In the genomic region with DNA sequence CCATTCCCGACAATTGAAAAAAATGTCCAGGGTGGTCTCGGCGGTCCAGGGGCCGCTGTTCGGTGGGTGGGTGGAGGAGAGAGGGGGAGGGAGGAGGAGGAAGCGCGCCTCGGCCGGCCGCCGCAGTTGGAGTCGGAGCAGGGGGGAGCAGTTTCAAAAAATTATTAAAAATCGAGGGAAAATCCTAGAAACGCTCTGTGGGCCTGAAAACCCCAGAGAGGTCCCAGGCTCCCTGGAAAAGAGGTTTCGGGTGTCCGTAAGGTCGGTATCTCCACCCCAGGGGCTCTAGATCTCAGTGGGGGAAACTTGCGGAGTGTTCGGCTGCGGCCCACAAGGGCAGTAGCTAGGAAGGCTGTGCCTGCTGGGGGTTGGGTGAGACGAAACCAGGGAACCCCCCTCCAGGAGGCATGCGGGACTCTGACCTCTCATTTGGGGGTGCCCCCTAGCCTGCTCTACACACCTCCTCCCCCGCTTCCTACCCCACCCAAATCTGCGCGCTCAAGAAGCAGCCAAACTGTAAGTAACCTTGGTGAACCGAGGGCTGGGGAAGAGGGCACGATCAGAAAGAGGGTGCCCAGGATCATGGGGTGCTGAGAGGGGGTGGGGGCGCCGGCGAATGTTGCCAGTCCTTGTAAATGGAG, we compare ENCODE assay signal across 8 mouse cellular contexts. TPM values are rescaled to one million over a fixed set of nuclear protein-coding genes. Genes with fewer than 3 reads are reported as not detected.
DNase-seq lines count a peak whose midpoint lies in the region; ATAC-seq and TF ChIP-seq lines count a peak whose summit lies in the region.

No protein-coding gene starts in this region.

- intact Hi-C loops in gastrocnemius, adult 2 months (cut with DNase I): loop anchor here (5.0 kb wide), 1 partner anchor 118 kb away; no protein-coding TSS in a partner anchor

- no peak; the same call in 1 of the 2 replicates for TF ChIP-seq POLR2A in embryonic fibroblast, embryonic 13.5 days (IDR thresholded peaks at IDR 0.05; ENCODE audit: low read depth, low read length)
- TF ChIP-seq POLR2A in lung, adult 2 months (IDR thresholded peaks at IDR 0.05; ENCODE audit: borderline replicate concordance, extremely low read depth, low read depth, low read length): no peak
- TF ChIP-seq POLR2A in small intestine, adult 2 months (IDR thresholded peaks at IDR 0.05; ENCODE audit: low read depth, low read length): no peak

- H3K9ac ChIP-seq in hindbrain, embryonic 15.5 days: peak overlapping the region; percentile 46

- peak; percentile 37 for DNase-seq in gastrocnemius, adult 2 months
- no peak for DNase-seq in gastrocnemius, adult 8-10 months (ENCODE audit: low spot score in 2 of 2)
- DNase-seq in ES-CJ7 (ENCODE audit: low read depth, low spot score): peak; percentile 30
- peak; percentile 68 for DNase-seq in lung, adult 2 months
- DNase-seq in left cerebral cortex, adult 11 months (ENCODE audit: low spot score): no peak

- no peaks in the 10 kb centered on the region for H3K36me3 ChIP-seq in hindbrain, embryonic 15.5 days
- peaks cover 14% of the 10 kb centered on the region for H3K36me3 ChIP-seq in small intestine, adult 2 months (ENCODE audit: control insufficient read depth, insufficient read depth, low read length)

- ATAC-seq in hindbrain, embryonic 15.5 days (ENCODE audit: low FRiP score, low read depth): no peak

- TF ChIP-seq CTCF in gastrocnemius, adult 2 months (IDR thresholded peaks at IDR 0.05): no peak
- TF ChIP-seq CTCF in embryonic fibroblast, embryonic 13.5 days (IDR thresholded peaks at IDR 0.05; ENCODE audit: borderline replicate concordance, insufficient read depth, low read length): no peak
- no peak for TF ChIP-seq CTCF in lung, adult 2 months (IDR thresholded peaks at IDR 0.05; ENCODE audit: insufficient read depth, low read length)
- no peak for TF ChIP-seq CTCF in small intestine, adult 2 months (IDR thresholded peaks at IDR 0.05; ENCODE audit: extremely low read depth, insufficient read length, insufficient replicate concordance, low read depth, low read length)

- peak overlapping the region; percentile 80 for H3K4me3 ChIP-seq in gastrocnemius, adult 2 months
- peak overlapping the region; percentile 87 for H3K4me3 ChIP-seq in embryonic fibroblast, embryonic 13.5 days (ENCODE audit: insufficient read depth, low read length)
- peak overlapping the region; percentile 49 for H3K4me3 ChIP-seq in hindbrain, embryonic 15.5 days
- H3K4me3 ChIP-seq in lung, adult 2 months (replicated peaks; ENCODE audit: extremely low read depth, low read depth, low read length): peak overlapping the region; percentile 91
- H3K4me3 ChIP-seq in small intestine, adult 2 months (ENCODE audit: low read depth, low read length): peak overlapping the region; percentile 82

- under 1% methylated on average over 30 of the region's 30 CpGs for WGBS in hindbrain, embryonic 15.5 days
- WGBS in lung, adult 2 months: 2% methylated on average over 30 of the region's 30 CpGs
- WGBS in small intestine, adult 2 months: under 1% methylated on average over 30 of the region's 30 CpGs

- H3K4me1 ChIP-seq in embryonic fibroblast, embryonic 13.5 days (ENCODE audit: control insufficient read depth, insufficient read depth, low read length): no peaks in the 10 kb centered on the region
- H3K4me1 ChIP-seq in hindbrain, embryonic 15.5 days (replicated peaks): peaks cover 55% of the 10 kb centered on the region
- peaks cover 16% of the 10 kb centered on the region for H3K4me1 ChIP-seq in lung, adult 2 months (ENCODE audit: control insufficient read depth, insufficient read depth, low read length)
- H3K4me1 ChIP-seq in small intestine, adult 2 months (ENCODE audit: control insufficient read depth, insufficient read depth, insufficient read length, low read length): peaks cover 32% of the 10 kb centered on the region

- peak overlapping the region; percentile 88 for H3K27ac ChIP-seq in gastrocnemius, adult 2 months
- peak overlapping the region; percentile 91 for H3K27ac ChIP-seq in embryonic fibroblast, embryonic 13.5 days (ENCODE audit: insufficient read depth, low read length)
- H3K27ac ChIP-seq in hindbrain, embryonic 15.5 days (replicated peaks): no peak overlapping the region
- peak overlapping the region; percentile 42 for H3K27ac ChIP-seq in small intestine, adult 2 months (ENCODE audit: insufficient read depth, low read depth, low read length)

- peak overlapping the region; percentile 83 for H3K4me2 ChIP-seq in hindbrain, embryonic 15.5 days

- no peaks in the 10 kb centered on the region for H3K9me3 ChIP-seq in hindbrain, embryonic 15.5 days

- peaks cover 40% of the 10 kb centered on the region for H3K27me3 ChIP-seq in hindbrain, embryonic 15.5 days
- H3K27me3 ChIP-seq in small intestine, adult 2 months (ENCODE audit: control insufficient read depth, insufficient read depth, low read length): peaks cover 12% of the 10 kb centered on the region

RNA-seq across cellular contexts. Expression of a gene that starts 2.6 kb away (rescaled TPM):
- total RNA-seq in gastrocnemius, adult 2 months (2021): 10 to 100 TPM in 1 of 2 experiments, 1 to 10 TPM in 1; 6.9 to 16.6 TPM
- total RNA-seq in gastrocnemius, adult 8-10 months (2022): 10 to 100 TPM in 2 of 4 experiments, 1 to 10 TPM in 2; 5.0 to 16.2 (median 9.6) TPM
- polyA plus RNA-seq in embryonic fibroblast, embryonic 13.5 days (2011; ENCODE audit: insufficient read length, low read depth, missing spikeins): 2,159 and 2,298 TPM in 2 replicates
- polyA plus RNA-seq in hindbrain, embryonic 15.5 days (2015; fragmentation: Nextera tagmentation; extraction: Ambion mirVana): 288 and 507 TPM in 2 replicates
- 47.8 and 51.0 TPM in 2 replicates for polyA plus RNA-seq in lung, adult 2 months (2012; rRNA removed)
- polyA plus RNA-seq in small intestine, adult 2 months (2012; rRNA removed): 17.5 and 42.9 TPM in 2 replicates

RNA-seq across cellular contexts. Expression of a gene that starts 40.1 kb away (rescaled TPM):
- total RNA-seq in gastrocnemius, adult 2 months (2021): 100 to 1,000 TPM in 1 of 2 experiments, 10 to 100 TPM in 1; 76.6 to 103 TPM
- 100 to 1,000 TPM; 119 to 144 (median 138) TPM for total RNA-seq in gastrocnemius, adult 8-10 months (2022)
- 8.1 and 8.6 TPM in 2 replicates for polyA plus RNA-seq in embryonic fibroblast, embryonic 13.5 days (2011; ENCODE audit: insufficient read length, low read depth, missing spikeins)
- 6.1 and 8.5 TPM in 2 replicates for polyA plus RNA-seq in hindbrain, embryonic 15.5 days (2015; fragmentation: Nextera tagmentation; extraction: Ambion mirVana)
- polyA plus RNA-seq in lung, adult 2 months (2012; rRNA removed): 2.7 and 4.1 TPM in 2 replicates
- 1.3 and 1.7 TPM in 2 replicates for polyA plus RNA-seq in small intestine, adult 2 months (2012; rRNA removed)

Comparison
In these comparisons a context has a peak if more than half of its experiments do, and no peak if none do; other contexts are left out.
1. DNase-seq: peak in gastrocnemius, adult 2 months (single experiment), ES-CJ7 (single experiment) and lung, adult 2 months (single experiment); none in gastrocnemius, adult 8-10 months (0 of 2) and left cerebral cortex, adult 11 months (single experiment).
2. Peak in every context shown above with its lines, with median percentiles within 50 percentile points of each other: H3K4me3 ChIP-seq.